Mouse (Mus musculus) cerebellum, postnatal 25 days (tissue): ENCODE results near the gene Acta2.
A peak's percentile ranks its signal among the peaks of the same experiment; 100 is the strongest.
"Not testable (repeated sequence)": the region's sequence is repeated elsewhere in the genome, so short reads cannot be mapped to it uniquely, and the experiment has no call there.

Experiments
- DNase-seq, 2 experiments: peaks; one replicate each; pipeline ENCODE4 v3.0.0; 2021; ENCODE audit warnings: mixed read lengths in 2 of 2

Gene Acta2

DNA sequence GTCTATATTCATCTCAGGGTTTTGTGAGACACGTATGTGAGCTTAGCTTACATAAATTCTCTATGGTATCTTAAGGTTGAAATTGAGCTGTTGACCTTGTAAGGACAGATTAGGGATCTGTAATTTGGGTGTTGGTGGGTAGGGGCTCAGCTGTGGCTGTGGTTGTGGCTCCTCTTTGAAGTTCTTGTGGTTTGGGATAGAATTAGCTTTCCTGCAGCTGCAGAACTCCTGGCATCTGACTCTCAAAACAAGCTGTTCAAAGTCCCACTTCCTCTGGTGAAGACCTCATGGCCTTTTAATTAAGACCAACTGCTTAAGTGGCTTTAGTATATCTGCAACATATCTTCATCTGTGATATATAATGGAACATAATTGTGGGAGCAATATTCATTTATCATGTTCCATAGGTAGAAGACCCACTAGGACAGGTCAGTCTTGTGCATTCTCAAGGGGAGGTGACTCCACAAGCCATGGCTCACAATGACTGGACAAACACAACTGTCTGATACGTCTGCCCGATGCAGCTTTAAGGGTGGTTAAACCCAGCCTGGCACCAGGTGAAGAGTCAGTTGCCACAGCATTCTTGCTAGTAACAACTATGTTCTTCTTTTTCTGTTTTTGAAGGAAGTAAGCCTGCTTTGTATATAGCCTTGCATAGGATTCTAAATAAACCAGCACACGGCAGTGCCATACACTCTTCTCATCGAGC lies 36.0 kb downstream of the Acta2 start:
- no peak for DNase-seq

- no peak for DNase-seq
Measured at GRCm38 (mm10) chr19:34217761-34218160, 37.6 kb downstream of the Acta2 start.

DNA sequence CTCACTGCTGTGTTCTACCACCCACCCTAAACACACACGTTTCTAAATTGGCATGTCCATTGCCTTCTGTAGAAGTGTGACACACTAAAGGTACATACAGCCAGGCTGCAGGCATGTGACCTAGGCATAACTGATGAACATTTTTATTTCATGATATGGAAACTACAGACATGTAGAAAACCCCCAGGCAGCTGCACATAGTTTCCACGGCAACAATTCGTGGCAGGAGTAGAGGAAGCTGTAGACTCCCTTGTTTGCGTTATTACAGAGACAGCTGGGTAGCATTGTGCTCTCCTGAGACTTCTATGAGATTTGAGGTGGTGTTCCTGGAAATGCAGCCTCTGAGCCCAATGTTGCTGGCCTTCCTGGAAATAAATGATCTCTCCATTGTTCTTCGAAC lies 38.4 kb downstream of the Acta2 start:
- DNase-seq = no peak

GRCm38 (mm10) chr19:34214136-34214535 lies 41.3 kb downstream of the Acta2 start:
- DNase-seq = no peak

DNA sequence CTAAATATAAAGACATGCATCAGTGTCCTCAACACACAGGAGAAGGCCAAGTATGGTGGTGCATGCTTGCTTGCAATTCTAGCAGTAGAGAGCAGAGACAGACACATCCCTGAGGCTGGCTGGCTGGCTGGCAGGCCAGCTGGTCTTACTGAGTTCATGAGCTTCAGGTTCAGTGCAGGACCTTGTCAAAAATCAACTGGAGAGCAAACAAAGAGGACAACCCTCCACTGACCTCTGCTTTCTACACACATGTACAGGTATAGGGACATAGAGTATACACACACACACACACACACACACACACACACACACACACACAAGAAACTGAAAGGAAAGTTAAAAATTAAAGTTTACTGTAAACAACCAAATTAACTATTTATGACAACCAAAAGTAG lies 42.1 kb downstream of the Acta2 start:
- no peak for DNase-seq

GRCm38 (mm10) chr19:34212489-34213250 lies 42.7 kb downstream of the Acta2 start:
- no peak for DNase-seq

DNA sequence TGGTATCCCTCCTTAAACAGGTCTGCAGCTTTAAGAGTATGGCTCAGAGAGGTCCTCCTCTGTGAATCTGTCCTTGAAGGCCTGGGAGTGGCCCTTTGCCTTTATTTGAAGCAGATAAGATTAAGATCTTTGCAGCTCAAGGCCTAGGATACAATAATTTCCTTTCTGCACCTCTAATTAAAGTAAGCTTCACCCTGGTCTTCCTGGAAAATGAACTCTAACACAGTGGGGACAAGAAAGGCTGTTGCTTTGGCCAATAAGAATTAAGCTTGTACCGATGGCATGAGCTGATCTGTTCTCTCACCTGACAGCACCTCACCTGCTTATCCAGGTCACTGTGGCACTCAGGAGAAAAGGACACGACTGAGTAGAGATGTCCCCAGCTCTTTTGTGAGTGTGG lies 44.5 kb downstream of the Acta2 start:
- no peak for DNase-seq

DNA sequence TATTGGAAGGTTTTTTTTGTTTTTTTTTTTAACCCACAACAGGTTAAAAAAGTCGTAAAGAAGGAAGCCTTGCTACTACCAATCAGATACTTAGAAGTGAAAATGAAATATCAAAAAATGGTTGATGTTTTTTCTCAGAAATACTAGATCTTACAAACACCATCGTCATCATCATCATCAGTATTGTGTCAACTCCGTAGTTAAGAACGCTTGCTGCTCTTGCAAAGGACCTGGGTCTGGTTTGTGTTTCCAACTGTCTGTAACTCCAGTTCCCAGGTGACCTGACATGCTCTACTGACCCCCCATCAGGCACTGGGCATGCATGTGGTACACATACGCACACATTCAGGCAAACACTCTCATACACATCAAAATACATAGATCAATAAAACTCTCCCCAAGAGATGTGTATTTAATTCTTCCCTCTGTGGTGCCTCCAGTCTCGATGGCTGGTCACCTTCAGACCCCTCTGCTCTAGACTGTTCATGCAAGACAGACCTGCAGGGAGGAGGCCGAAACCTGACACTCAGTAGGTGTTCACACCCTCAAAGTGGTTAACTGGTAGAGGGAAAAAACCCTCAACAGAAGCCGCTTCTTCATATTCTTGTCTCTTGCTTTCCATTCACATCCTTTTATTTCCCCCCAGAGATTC lies 45.3 kb downstream of the Acta2 start:
- DNase-seq = no peak

DNA sequence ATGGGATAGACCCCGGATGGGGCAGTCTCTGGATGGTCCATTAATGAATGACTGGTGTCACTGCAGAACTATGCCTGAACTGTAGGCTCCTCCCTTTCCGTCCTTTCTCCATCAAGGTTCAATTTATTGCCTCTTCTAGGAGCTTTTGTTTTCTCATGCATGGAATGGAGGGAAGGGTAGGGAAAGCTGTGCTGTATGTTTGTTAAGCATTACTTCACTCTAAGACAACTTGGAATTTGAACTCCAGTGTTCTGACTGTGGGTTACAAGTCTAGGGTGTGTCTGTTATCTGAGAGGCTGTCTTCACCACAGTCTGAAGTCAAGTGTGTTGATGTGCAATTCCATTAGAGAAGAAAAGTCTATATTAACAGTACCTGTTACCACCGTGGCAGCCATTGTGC lies 46.4 kb downstream of the Acta2 start:
- no peak for DNase-seq

GRCm38 (mm10) chr19:34206760-34207440 lies 48.5 kb downstream of the Acta2 start:
- DNase-seq = no peak

DNA sequence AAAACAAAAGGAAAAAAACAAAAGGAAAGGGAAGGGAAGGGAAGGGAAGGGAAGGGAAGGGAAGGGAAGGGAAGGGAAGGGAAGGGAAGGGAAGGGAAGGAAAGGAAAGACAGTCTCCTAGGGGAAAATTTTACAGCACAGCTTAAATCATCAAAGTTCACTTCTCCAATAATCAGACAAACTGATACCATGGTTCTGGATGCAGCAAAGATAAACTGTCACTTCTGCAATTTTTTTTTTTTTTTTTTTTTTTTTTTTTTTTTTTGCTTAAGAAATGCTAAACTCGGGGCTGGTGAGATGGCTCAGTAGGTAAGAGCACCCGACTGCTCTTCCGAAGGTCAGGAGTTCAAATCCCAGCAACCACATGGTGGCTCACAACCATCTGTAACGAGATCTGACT lies 49.3 kb downstream of the Acta2 start:
- not testable (repeated sequence) for DNase-seq

GRCm38 (mm10) chr19:34202668-34203067 lies 52.7 kb downstream of the Acta2 start:
- DNase-seq = no peak

- DNase-seq = no peak
Measured at GRCm38 (mm10) chr19:34199488-34199887, 55.9 kb downstream of the Acta2 start.

- DNase-seq = no peak
Measured at GRCm38 (mm10) chr19:34198901-34199300, 56.5 kb downstream of the Acta2 start.

- no peak for DNase-seq
Measured at GRCm38 (mm10) chr19:34198066-34198465, 57.3 kb downstream of the Acta2 start.

- no peak for DNase-seq
Measured at GRCm38 (mm10) chr19:34195031-34195430, 60.4 kb downstream of the Acta2 start.

DNA sequence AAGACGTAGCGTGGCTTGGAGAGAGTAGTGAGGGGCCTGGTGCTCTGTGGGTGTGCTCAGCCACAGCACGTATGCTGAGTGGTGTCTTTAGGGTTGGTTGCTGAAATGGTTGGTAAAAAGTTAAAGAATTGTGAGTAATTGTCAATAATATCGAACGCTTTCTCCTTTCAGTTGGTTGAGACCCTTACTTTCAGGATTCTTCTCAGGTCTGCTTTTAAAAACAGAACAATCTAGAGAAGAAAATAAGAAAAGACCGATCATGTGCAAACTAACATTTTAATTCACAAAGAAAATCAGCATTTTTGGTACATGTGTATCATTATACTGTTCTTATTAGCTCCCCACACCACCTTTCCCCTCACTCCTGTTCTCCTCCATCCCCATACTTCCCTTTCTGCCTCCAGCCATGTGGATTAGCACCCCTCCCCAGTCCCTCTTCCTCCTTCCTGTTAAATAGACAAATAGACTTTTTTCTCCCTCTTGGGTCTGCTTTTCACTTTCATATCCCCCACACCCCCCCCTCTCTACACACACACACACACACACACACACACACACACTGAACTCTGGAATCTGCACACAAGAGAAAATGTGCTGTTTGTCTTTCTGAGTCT lies 61.2 kb downstream of the Acta2 start:
- DNase-seq = no peak

- no peak for DNase-seq
Measured at GRCm38 (mm10) chr19:34193683-34194082, 61.7 kb downstream of the Acta2 start.

- peak in 1 of 2 experiments; percentile 32 for DNase-seq
Measured at GRCm38 (mm10) chr19:34193149-34193548, 62.2 kb downstream of the Acta2 start.

DNA sequence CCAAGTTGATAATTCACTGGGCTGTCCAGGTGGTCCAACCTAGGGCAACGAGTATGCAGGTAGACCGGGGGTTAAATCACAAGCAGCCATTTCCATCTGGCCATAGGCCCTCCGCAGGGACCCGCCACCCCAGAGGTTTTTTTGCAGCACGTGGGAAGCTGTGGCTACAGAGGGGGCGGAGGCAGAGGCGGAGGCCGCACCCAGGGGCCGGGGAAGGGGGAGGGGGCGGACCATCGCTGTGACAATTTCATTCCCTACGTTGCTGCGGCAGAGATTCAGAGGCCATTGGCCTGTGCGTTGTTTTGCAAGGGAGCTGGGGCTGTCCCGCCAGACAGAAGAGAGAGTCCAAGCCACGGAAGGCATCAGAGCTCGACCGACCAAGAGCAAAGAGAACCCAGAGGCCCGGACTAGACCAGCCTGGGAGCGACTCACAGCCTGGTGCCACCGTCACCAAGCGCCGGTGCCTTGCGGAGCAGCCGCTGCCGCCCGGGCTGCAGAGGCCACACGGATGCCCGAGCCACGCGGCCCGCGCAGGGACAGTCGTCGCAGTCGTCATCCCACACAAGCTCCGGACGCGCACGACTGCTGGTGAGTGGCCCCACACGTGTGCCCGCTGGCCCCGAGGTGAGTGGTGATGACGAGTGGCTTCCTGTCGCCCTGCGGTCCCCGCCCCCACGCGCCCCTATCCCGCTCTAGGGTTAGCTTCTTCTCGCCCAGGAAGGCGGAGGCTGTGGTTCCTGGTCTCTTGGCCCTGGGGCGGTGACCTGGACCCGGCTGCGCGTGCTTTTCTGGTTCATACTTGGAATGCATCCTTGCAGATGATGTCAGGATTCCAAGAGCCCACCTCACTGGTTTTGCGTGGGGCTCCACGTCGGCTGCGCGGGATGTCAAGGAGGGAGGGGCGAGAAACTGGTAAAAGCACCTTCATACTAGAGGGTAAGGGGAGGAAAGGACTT lies 63.1 kb downstream of the Acta2 start, which contains the start of gene Stambpl1:
Gene Stambpl1, plus strand, starts transcription at position 222 of the 956 bp plus-strand sequence.
- peak; percentile 78 to 80 for DNase-seq

DNA sequence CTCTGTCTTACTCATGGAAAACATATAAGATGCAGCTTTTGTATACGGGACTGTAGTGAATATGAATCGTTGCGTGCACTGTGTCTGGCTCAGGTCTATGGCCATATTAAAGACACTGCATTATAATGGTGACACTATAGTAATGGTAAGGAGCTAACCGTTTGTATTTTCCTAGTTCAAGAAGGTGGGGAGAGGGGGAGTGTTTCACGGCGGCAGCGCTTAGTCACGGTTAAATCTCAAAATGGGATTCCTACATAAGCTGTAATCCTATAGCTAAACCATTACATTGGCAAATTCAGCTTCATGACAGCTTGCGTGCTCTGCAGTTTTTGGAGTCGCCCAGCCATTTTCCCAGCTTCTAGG lies 63.8 kb downstream of the Acta2 start:
- no peak for DNase-seq
